Mouse (Mus musculus) lung, postnatal 0 days (tissue): ENCODE results near the gene Mapt.

Experiments used
- CTCF ChIP-seq: IDR thresholded peaks from 2 replicates; pipeline ENCODE4 v1.5.1; 2016; ENCODE audit warnings: antibody characterized with exemption, mild to moderate bottlenecking
- EP300 ChIP-seq: IDR thresholded peaks from 2 replicates; pipeline ENCODE4 v1.6.1; 2016; ENCODE audit warnings: antibody characterized with exemption, mild to moderate bottlenecking, control low read depth

- TF ChIP-seq CTCF = peak; percentile 28
- TF ChIP-seq EP300 = no peak
Measured at GRCm38 (mm10) chr11:104318940-104319781, 88.0 kb downstream of the Mapt start.
